Mouse (Mus musculus) right cerebral cortex, adult 18-20 months (tissue): ENCODE data around the gene Ifnar1.
"Not testable (repeated sequence)": the region's sequence is repeated elsewhere in the genome, so short reads cannot be mapped to it uniquely, and the experiment has no call there.

Source experiments
- DNase-seq: peaks from one replicate; pipeline ENCODE4 v3.0.0; 2022; ENCODE audit warnings: mixed read lengths

Gene Ifnar1

DNA sequence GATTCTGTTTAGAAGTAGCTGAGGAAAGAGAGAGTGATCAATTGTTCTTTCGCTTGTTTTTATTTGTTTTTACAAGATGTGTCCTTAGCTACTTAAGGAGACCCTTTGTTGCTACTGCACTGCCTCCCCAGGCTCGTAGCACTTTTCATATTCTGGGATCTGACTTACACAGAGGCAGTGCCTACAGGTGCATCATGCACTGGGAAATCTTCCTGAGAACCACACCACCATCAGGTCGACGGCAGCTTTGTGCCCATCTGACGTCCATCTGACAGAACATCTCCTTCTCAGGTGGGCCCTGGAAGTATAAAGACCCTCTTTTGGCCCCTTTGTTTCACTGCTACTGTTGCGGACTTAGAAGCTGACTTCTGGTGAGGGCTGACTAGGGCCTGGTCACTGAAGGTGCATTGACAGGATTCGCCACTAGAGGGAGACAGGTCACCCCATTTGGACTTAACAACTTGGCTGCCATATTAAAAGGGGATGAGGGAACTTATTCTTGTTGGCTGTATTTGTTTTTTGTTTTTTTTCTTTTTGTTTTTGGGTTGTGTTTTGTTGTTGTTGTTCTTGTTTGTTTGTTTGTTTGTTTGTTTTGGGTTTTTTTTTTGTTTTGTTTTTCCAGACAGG, 27.2 kb downstream of the Ifnar1 start:
- DNase-seq, result peak; percentile 82

DNA sequence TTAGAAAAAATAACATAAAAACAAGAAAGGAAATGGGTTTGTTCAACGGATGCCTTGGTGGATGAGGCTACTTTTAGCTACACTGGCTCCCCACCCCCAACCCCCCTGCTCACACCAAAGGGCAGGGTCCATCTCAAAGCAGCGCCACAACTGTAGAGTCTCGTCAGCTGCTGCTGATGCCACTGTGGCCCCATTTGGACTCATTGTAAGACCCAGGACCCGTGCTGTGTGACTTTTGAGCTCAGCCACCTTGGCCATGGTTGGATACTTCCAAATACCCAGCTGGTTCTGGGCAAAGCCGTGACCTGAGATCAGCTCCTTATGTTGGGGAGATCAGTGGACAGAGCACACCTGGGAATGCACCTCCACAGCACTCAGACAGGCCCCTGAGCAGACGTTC, 28.1 kb downstream of the Ifnar1 start:
- DNase-seq, result no peak

DNA sequence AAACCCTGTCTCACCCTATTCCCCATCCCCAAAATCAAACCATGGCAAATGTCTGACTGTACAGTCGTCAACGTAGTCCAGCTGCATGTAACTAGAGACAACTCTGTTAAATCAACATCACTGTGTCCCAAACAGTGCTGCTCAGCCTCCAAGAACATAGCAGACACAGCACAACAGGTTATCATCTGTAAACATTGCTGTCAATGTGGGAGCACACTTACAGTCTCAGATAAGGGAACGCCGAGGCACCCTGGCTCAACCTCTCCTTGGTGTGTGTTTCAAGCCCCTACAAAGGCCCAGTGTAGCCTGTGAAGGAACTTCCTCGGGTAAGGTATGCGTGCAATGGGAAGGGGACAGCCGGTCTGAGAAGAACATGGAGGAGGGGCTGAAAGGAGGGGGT, 32.0 kb downstream of the Ifnar1 start:
- no peak for DNase-seq

DNA sequence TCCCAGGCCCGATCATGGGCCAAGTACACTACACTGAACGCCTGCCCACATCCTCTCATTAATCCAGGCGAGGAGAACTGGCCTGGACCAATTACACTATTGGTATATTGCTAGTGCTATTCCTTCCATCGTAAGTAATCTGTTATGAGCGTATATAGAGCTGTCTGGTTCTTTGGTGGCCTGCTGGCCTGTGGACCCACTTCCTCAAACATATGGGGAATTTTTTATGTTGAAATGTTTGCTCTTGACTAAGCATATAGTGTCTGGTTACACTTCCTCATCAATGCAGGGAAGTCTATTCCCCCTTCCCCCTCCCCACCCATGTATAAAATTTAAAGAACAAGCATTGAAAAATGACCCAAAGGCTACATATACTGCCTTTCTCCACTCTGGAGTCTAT, 37.0 kb downstream of the Ifnar1 start:
- DNase-seq, result no peak

DNA sequence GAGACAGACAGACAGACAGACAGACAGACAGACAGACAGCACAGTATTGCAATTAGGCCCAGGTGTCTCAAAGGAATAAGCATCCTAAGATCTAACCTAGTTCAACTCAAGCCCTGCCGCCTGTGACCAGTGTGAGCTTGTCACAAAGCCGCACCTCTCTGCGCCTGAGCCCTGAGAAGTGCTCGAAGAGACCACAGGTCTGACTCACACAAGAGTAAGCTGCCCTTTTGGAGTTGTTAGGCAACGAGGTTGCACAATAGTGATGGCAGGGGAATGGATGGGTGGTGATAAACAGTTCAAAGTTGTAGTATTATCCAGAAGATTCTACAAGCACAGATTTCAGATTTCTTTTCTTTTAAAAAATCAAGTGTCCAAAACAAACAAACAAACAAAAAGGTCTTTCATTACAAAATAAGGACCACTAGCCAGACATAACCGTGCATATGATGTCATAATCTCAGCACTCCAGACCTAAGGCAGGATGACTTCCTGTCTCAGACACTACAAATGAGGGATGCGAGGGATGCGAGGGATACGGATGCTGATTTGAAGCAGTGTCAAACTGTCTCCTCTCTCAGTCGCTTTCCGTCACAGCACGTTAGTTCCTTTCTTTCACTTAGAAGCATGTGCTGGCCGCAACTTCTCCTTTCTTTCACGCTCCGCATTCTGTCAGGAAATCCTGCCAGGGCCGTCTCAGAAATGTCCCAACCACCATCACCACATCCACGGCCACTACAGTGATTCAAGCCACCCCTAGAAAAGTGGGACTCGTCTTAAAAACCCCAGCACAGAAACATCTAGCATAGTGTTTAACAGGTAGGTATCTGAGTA, 37.7 kb downstream of the Ifnar1 start:
- DNase-seq, result no peak

DNA sequence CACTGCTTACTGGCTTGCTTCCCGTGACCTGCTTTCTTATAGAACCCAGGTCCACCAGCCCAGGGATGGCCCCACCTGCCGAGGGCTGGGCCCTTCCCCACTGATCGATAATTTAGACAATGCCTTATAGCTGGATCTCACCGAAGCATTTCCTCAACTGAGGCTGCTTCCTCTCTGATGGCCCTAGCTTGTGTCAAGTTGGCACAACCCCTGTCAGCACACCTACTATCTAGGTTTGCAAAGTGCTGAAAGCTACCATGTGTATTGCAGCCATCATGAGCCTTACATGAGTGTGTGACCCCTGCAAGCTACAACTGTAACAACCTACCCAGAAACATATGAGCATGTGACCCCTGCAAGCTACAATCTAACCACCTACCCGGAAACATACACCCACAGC, 39.2 kb downstream of the Ifnar1 start:
- DNase-seq, result no peak

DNA sequence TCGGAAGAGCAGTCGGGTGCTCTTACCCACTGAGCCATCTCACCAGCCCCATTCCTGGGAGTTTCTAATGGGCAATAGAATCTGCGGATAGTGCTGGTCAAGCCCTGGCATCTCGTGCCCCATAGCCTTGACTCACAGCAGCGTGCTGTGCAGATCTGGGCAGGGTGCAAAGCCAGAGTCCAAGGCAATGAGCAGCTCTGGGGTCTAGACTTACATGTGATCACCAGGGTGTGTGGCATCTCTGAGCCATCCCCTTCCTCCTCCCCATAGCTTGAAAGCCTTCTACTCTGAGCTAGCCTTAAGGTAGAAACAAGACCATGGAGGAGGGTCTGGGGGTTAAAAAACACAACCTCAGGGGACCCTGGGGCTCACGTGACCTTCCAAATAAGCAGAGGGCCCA, 41.2 kb downstream of the Ifnar1 start:
- no peak for DNase-seq

DNA sequence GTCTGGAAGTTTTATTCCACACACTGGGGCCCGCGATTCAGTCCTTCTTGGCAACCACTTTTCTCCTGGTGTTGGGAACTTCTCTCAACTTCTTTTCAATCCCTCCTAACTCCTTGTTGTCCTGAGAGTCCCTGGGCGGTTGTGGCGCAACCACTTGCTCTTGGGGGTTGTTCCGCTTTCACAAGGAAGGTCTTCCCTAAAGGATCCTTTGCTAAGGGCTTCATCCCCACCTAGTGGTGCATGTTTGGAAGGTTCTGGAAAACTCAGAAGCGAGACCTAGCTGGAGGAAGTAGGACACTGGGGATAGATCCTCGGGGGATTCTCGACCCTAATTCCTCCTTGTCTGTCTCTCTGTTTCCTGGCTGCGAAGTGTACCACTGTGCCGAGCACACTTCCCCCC, 42.0 kb downstream of the Ifnar1 start:
- DNase-seq, result no peak

DNA sequence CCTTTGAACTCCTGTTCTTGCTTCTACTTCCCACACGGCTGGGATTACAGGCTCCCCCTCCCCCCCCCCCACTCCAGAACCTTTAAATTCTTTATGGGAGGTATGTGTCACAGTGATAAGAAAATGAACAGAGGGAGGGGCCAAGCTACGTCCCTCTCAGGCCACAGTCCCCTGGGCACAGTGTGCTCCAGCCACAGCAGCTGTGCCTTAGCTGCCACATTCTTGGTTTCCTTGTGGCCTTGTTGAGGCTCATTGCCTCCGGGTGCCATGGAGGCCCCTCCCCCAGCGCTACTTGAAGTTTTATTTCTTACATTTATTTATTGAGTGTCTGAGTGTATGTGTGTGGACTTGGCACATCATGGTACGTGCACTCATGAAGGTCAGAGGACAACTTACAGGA, 42.5 kb downstream of the Ifnar1 start:
- DNase-seq, result no peak

DNA sequence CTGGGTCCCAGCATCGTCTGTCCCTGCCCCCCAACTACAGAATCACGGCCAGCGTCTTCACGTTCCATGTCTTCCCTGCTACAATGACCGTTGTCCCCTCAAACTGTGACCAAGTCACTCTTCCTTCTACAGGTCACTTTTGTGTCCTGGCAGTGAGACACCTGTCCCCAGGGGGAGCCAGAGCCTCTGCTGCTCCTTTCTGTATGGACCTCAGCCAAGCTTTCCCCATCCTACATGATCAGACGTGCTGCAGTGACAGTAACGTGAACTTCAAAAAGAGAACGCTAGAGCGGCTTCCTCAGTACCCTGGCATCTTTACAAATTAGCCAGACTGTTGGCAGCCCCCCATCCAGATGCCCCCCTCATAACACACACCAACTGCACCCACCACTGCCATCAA, 43.5 kb downstream of the Ifnar1 start:
- DNase-seq, result no peak

DNA sequence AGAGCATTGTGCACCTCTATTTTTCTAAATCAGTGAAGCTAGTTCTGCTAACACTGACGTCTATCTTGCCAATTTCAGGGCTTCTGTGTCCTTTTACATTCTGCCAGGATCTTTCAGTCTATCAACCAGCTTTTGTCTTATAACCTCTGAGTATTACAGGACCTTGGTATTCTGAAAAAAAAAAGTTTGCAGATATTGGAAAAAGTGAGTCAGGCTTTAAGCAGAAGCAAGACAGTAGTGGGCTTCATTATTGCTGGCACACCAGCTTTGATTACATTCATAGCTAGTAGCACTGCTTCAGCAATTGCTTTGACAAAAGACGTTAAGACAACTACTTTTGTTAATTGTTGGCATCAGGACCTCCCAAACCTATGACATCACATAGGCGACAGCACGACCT, 45.8 kb downstream of the Ifnar1 start:
- DNase-seq, result not testable (repeated sequence)

DNA sequence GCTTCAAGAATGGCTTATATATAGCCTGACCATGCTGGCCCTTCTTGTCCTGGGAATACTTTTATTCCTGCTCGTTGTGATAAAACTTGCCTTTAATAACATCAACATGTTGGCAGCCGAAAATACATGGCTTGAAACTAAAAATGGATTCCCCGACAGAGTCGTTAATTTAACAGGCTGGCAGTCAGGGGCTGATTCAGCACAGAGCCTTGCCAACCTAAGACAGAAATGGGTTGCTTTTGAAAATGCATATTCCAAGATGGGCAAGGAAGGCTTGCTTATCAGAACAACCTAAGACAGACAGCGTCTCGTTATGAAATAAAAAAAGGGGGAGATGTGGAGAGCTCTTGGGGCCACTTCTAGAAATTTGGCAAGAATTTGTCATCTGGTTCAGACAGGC, 46.8 kb downstream of the Ifnar1 start:
- no peak for DNase-seq

DNA sequence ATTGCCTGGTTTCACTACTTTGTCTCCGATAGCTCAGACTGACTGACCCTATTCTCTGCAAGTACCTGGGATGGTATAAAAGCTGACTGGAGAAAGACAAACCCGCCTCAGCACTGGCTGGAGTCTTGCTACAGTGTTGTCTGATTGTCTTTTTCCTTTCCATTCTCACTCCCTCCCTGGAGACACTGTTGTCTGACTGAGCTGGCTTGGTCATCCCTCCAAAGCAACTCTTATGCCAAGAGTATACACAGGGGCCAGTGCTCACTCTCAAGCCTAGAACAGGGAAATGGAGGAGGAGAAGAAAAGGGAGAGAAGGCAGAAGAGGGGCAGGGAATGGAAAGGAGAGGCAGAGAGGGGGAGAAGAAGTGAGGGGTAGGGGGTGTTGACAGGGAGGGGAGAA, 47.4 kb downstream of the Ifnar1 start:
- DNase-seq, result no peak

DNA sequence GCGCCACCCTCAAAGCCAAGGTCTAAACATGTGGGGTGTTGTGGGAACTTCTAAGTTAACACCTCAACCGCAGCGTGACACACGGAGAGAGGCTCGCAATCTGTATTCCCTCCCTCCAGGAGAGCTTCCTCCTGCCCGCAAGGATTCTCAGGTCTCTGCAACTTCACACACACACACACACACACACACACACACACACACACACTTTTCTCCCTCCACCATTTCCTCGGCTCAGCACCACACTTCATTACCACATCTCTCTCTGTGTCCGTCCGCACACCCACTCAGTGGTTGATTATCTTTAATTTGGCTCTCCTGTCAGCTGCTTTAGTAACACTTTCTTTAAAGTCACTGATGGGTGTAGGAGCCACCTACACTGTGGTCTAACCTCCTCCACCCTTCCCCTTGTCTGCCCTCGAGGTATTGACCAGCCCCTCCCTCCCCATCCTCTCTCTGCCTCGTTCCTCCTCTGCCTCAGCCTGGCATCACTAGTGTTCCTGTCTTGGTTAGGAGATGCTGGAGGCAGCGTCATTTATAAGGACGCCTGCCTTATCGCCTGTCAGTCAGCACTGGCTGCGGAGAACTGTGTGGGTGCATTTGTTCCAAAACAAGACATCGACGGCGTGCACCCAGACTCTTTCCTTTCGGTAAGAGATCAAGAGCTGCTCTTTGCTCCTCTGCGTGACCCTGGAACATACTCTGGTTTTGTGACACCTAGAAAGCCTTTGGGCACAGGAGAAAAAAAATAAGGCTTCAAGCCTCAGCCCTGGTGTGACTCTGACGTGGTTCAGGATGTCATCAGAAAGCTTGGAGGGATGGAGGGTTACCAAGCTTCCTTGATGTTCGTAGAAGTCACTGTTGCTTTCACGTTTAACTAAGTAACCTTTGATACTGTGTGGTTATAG, 48.3 kb downstream of the Ifnar1 start:
- DNase-seq, result peak; percentile 39

DNA sequence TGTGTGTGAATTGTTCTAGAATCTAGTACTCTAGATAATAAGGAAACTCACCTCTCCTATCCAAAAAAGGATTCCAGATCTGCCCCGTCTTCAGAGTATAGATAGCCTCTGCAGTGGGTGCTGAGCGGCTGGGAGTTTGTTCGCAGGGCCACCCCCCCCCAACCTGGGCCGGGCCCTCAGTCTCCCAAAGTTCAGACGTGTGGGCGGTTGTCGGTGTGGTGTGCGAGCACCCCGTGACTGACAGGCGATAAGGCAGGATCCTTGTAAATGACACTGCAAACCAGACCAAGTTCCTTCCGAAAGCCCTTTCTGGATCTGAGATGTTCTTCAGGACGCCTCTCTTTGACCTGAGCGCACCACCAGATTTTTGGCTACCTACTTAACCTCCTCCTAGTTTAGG, 49.4 kb downstream of the Ifnar1 start:
- DNase-seq, result peak; percentile 77

DNA sequence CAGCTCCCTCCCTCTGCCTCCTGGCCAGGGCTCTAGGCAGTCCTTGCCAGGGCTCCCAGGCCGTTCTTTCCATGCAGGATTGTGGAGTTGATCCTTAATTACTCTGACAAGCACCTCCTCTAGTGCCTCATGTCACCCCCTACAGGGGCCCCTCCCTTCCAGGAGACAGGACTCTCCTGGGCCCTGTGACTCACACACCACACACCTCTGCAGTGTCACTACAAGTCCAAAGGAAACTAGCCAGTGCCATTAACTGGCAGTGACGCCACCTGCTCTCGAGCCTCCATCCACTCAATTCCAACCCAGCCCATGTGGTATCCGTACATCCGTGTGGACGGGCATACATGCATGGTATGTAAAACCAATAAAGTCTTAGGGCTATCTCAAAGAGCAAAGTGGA, 49.9 kb downstream of the Ifnar1 start:
- DNase-seq, result no peak

DNA sequence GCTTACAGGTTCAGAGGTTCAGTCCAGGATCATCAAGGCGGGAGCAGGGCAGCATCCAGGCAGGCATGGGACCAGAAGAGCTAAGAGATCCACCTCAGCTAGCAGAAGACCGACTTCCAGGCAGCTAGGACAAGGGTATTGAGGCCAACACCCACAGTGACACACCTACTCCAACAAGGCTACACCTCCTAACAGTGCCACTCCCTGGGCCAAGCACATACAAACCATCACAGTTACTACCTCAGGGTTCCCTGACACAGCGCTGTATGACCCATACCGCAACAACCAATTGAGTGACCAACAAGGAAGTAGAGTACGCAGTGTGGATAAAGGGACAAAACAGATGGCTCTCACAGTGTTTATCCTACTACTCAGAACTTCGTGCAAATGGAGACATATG, 51.3 kb downstream of the Ifnar1 start:
- DNase-seq, result no peak

DNA sequence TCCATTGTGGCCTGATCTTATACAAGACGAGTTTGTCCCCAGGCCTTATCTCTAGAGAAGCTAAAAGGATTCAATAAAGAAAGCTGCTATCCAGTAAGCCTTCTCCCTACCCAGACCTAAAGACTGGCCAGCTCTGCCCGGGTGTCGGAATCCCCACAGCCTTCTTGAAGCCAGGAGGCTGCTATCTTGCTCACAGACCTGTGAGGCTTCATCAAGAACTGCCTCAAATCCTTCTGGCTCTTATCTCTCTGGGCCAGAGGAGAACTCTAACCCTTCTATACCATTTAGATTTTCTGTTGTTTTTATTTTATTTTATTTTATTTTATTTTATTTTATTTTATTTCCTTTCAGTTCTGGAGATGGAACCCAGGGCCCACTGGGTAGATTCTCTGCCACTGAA, 52.0 kb downstream of the Ifnar1 start:
- DNase-seq, result no peak

DNA sequence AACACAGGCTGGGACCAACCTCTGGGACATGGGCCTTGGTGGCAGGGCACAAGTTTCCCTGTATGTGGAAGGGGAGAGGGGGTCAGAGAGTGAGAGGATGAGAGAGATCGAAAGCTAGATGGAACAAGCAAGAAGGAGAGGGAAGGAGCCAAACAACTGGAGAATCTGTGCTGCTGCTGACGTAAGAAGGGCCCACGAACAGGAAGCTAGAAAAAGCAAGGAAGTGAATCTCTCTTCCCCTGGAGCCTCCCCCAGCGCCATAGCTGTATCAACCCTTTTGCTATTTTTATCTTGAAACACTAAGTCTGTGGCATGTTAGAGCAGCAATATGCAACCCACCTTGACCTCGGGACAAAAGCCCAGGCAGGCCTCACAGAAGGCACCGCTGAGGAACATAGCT, 53.0 kb downstream of the Ifnar1 start:
- no peak for DNase-seq

DNA sequence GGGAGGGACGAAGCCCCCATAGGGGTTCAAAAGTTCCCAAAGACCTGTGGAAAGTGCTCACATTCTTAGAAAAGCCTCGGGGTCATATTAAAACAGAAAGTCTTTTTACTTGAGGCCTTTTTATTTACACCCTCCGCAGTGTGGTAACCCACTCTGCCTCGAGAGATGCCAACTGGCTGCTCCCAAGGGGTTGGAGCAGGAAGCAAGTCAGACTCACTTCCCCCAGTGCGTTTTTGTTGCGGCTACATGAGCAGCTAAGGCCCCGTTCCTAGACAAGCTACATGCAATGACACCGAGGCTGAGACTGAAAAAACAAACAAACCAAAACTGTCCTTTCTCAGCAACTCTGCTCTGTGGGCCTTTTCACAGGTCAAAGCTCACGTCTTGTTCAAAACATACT, 53.5 kb downstream of the Ifnar1 start:
- DNase-seq, result no peak

DNA sequence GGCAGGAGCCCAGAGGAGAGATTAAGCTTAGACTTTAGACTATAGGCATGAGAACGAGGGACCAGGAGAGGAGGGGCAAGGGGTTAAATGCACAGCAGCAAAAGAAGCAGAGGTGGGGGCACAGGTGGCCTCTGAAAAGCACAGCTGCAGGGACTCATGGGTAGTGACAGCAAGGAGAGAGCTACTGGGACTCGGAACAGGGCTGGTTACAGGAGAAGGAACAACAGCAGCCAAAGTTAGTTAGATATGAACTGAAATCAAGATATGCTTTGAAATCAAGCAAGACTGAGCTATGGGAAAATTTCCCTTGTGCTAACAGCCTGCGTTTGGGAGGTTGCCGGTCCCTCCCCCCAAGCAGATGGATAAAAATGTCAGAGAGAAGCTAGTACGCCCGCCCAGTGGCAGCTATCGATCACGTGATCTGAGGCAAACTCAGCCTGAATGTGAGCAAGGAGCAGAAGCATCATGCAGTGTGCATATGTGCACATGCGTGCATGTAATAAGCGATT, 56.6 kb downstream of the Ifnar1 start:
- DNase-seq, result peak; percentile 45

DNA sequence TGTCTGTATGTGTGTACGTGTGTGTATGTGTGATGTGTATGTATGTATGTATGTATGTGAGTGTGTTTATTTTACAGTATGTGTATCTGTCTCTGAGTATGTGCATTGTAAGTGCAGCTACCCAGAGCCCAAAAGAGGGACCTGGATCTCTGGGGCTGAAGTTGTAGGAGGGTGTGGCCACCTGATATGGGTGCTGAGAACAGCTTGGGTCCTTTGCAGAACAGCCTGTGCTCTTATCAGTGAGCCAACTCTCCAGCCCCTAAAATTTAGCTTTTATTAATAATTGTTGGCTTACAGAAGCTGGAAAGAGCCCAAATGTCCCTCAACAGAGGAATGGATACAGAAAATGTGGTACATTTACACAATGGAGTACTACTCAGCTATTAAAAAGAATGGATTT, 58.6 kb downstream of the Ifnar1 start:
- DNase-seq, result no peak

DNA sequence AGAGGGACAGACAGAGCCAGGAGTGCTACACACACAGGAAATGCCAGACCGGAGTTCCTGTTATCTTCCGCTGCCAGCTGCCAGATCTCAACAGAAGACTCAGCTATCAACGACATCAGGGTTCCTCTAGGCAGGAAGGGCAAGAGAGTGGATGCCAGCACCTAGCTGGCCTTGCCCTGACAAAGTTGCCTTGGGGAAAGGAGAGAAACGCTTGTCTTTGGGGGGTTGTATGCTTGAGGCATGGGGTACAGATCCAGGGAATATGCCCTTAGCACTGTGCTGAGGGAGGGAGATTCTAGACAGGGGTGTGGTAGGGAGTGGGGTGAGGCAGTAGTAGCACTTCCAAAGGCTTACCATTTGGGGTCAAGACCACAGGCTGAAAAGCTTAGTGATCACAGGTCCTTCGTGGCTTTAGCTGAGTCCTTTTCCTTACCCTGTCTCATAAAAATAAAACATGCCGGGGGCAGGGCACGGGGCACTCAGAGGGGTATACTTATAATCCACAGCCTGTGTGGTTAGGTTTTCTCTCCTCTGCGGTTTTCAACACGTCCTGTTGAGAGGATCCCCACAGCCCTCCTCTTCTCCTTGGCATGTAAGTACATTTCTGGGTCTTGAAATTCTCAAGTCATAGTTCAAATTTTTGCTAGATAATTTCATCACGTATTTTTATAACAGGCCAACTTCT, 60.7 kb downstream of the Ifnar1 start:
- DNase-seq, result no peak
